Mouse (Mus musculus): ENCODE measurements around the gene Plekhg1.

The Plekhg1 gene

GRCm38 (mm10) chr10:3740148-3740503 lies at the start of gene Plekhg1:
Plekhg1 (plus strand) TSS chr10:3740364.
- DNase-seq (ENCODE audit: extremely low spot score, low read depth, low spot score) = no peak

GRCm38 (mm10) chr10:3692791-3693190 lies 47.4 kb upstream of the Plekhg1 start:
- DNase-seq (ENCODE audit: extremely low spot score, low read depth, low spot score) = no peak

GRCm38 (mm10) chr10:3693699-3694280 lies 46.4 kb upstream of the Plekhg1 start:
- DNase-seq (ENCODE audit: extremely low spot score, low read depth, low spot score) = no peak

GRCm38 (mm10) chr10:3695332-3695905 lies 44.7 kb upstream of the Plekhg1 start:
- DNase-seq (ENCODE audit: extremely low spot score, low read depth, low spot score) = no peak

- no peak for DNase-seq (ENCODE audit: extremely low spot score, low read depth, low spot score)
These were observed 43.3 kb upstream of the Plekhg1 start for GRCm38 (mm10) chr10:3696727-3697348.

- no peak for DNase-seq (ENCODE audit: extremely low spot score, low read depth, low spot score)
These were observed 42.7 kb upstream of the Plekhg1 start for GRCm38 (mm10) chr10:3697500-3697899.

- no peak for DNase-seq (ENCODE audit: extremely low spot score, low read depth, low spot score)
These were observed 39.7 kb upstream of the Plekhg1 start for GRCm38 (mm10) chr10:3700225-3701073.

- DNase-seq (ENCODE audit: extremely low spot score, low read depth, low spot score) = no peak
These were observed 38.3 kb upstream of the Plekhg1 start for GRCm38 (mm10) chr10:3701832-3702231.

- DNase-seq (ENCODE audit: extremely low spot score, low read depth, low spot score) = no peak
These were observed 37.6 kb upstream of the Plekhg1 start for GRCm38 (mm10) chr10:3702585-3702984.

- no peak for DNase-seq (ENCODE audit: extremely low spot score, low read depth, low spot score)
These were observed 33.9 kb upstream of the Plekhg1 start for GRCm38 (mm10) chr10:3706231-3706630.

GRCm38 (mm10) chr10:3710081-3710480 lies 30.1 kb upstream of the Plekhg1 start:
- DNase-seq (ENCODE audit: extremely low spot score, low read depth, low spot score) = no peak

GRCm38 (mm10) chr10:3715302-3715943 lies 24.7 kb upstream of the Plekhg1 start:
- DNase-seq (ENCODE audit: extremely low spot score, low read depth, low spot score) = no peak

- DNase-seq (ENCODE audit: extremely low spot score, low read depth, low spot score) = no peak
These were observed 21.9 kb upstream of the Plekhg1 start for GRCm38 (mm10) chr10:3718021-3718865.

- no peak for DNase-seq (ENCODE audit: extremely low spot score, low read depth, low spot score)
These were observed 19.9 kb upstream of the Plekhg1 start for GRCm38 (mm10) chr10:3720296-3720695.

- DNase-seq (ENCODE audit: extremely low spot score, low read depth, low spot score) = no peak
These were observed 17.8 kb upstream of the Plekhg1 start for GRCm38 (mm10) chr10:3722339-3722738.

- DNase-seq (ENCODE audit: extremely low spot score, low read depth, low spot score) = no peak
These were observed 15.5 kb upstream of the Plekhg1 start for GRCm38 (mm10) chr10:3724665-3725064.

- DNase-seq (ENCODE audit: extremely low spot score, low read depth, low spot score) = no peak
These were observed 10.5 kb upstream of the Plekhg1 start for GRCm38 (mm10) chr10:3729666-3730065.

- DNase-seq (ENCODE audit: extremely low spot score, low read depth, low spot score) = no peak
These were observed 9.8 kb upstream of the Plekhg1 start for GRCm38 (mm10) chr10:3730314-3730713.

GRCm38 (mm10) chr10:3737034-3737433 lies 3.1 kb upstream of the Plekhg1 start:
- no peak for DNase-seq (ENCODE audit: extremely low spot score, low read depth, low spot score)
